Mouse (Mus musculus): ENCODE measurements around the gene Mobp. TPM values are rescaled to one million over a fixed set of nuclear protein-coding genes. Genes with fewer than 3 reads are reported as not detected.

Mobp gene
- total RNA-seq, 2 experiments from 2014 or later: 177 to 214 TPM

DNA sequence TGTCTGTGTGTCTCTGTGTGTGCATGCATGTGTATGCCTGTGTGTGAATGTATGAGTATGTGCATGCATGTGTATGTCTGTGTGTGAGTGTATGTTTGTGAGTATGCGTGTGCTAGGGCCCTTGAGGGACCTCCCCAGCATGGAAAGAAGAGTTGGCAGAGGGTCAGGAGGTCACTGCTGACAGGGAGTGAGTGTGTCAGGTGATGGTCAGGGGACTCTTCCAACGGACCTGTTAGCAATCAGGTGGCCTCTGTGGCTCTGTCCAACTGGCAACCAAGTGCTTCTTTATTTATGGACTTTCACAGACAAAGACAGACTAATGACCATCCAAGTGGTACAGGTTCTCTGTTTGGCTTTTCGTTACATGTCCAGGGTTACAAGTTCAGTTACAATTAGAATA, 69.9 kb downstream of the Mobp start:
- H3K4me3 ChIP-seq: no peak overlapping the region
- intact Hi-C loops (cut with DNase I): no loop called here
- TF ChIP-seq CTCF (IDR thresholded peaks at IDR 0.05): no peak
- no peak for DNase-seq (ENCODE audit: extremely low spot score in 1 of 2, low spot score in 2 of 2)
- no peak overlapping the region for H3K27ac ChIP-seq

Other genes with a start within 250 kb of the Mobp start
- gene Gorasp1, start 212.1 kb upstream of the Mobp start, total RNA-seq (2021): 10 to 100 TPM; 30.7 to 38.0 TPM
- under 1 TPM; 0.45 to 0.77 TPM for gene Ttc21a, start 212.1 kb upstream of the Mobp start, total RNA-seq (2021)
- gene Csrnp1, start 165.0 kb upstream of the Mobp start, total RNA-seq (2021): 10 to 100 TPM; 28.7 to 31.3 TPM
- gene Xirp1, start 126.1 kb upstream of the Mobp start, total RNA-seq (2021): under 1 TPM; 0.14 to 0.20 TPM
- 10 to 100 TPM; 28.6 to 30.9 TPM for gene Cx3cr1, start 79.8 kb upstream of the Mobp start, total RNA-seq (2021)
- not detected for gene Ccr8, start 57.6 kb upstream of the Mobp start, total RNA-seq (2021)
- gene Slc25a38, start 39.3 kb upstream of the Mobp start, total RNA-seq (2021): 10 to 100 TPM; 24.3 to 24.9 TPM
- gene Rpsa, start 22.0 kb upstream of the Mobp start, total RNA-seq (2021): 100 to 1,000 TPM; 398 to 400 TPM
- gene Myrip, start 151.8 kb downstream of the Mobp start, total RNA-seq (2021): 10 to 100 TPM; 86.1 to 91.1 TPM

Measured in left cerebral cortex, adult 2 months (tissue).